Mouse (Mus musculus) spleen, adult 18-20 months (tissue): ENCODE results near the gene Slc6a14.

Source experiments
- DNase-seq, 2 experiments: peaks; one replicate each; pipeline ENCODE4 v3.0.0; 2022; ENCODE audit warnings: mixed read lengths in 2 of 2

Slc6a14 gene

GRCm38 (mm10) chrX:21714829-21715228 is at the start of gene Slc6a14:
Slc6a14 (plus strand) TSS chrX:21714896.
- no peak for DNase-seq

- DNase-seq, result no peak
These were observed 43.8 kb upstream of the Slc6a14 start for GRCm38 (mm10) chrX:21670896-21671295.

GRCm38 (mm10) chrX:21695220-21695619 is 19.5 kb upstream of the Slc6a14 start:
- DNase-seq, result no peak

- no peak for DNase-seq
These were observed 19.0 kb upstream of the Slc6a14 start for GRCm38 (mm10) chrX:21695687-21696086.

GRCm38 (mm10) chrX:21701646-21702045 is 13.1 kb upstream of the Slc6a14 start:
- no peak for DNase-seq

- DNase-seq, result no peak
These were observed 10.2 kb upstream of the Slc6a14 start for GRCm38 (mm10) chrX:21704470-21704869.

GRCm38 (mm10) chrX:21715293-21715692 is 597 bp downstream of the Slc6a14 start:
- DNase-seq, result no peak

GRCm38 (mm10) chrX:21716885-21717284 is 2.2 kb downstream of the Slc6a14 start:
- DNase-seq, result no peak

- DNase-seq, result no peak
These were observed 30.3 kb downstream of the Slc6a14 start, which contains the start of gene Gm28269 for GRCm38 (mm10) chrX:21744997-21745396. Gm28269 (minus strand) TSS chrX:21745097.
